In the genomic region with DNA sequence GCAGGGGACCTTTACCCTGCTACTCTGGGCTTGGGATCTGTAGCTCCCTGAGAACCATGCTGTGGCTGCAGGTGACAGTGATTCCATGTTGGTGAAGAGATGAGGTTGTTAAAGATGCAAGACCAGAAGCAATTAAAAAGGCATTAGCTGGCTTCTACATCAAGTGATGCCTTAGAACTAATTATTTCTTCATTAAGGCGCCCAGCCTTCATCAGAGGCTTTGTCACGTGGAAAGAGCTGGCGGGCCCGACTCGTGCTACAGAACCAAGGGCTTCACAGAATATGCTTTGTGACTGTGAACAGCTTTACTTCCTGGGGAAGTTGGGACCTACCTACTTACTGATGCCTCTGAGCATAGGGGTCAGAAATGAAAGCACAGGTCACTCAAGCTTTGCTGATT, we compare ENCODE assay signal across 27 mouse cellular contexts.
"Had no signal": no experiment of that assay in that cellular context is flagged by ENCODE, and none has a peak within 500 bp of the region (broad histone marks: within the 10 kb centered on the region; RNA-seq: fewer than 3 reads in every experiment).

No protein-coding gene starts in this region.

- H3K9me3 ChIP-seq: embryonic facial prominence, embryonic 10.5 days; embryonic facial prominence, embryonic 13.5 days; embryonic facial prominence, embryonic 15.5 days; forebrain, embryonic 10.5 days; forebrain, embryonic 12.5 days; forebrain, embryonic 13.5 days; forebrain, embryonic 15.5 days had no signal

- H3K27ac ChIP-seq: embryonic facial prominence, embryonic 10.5 days; embryonic facial prominence, embryonic 12.5 days; embryonic facial prominence, embryonic 13.5 days; embryonic facial prominence, embryonic 15.5 days; forebrain, embryonic 10.5 days; forebrain, embryonic 12.5 days; forebrain, embryonic 13.5 days; forebrain, embryonic 15.5 days; gastrocnemius, adult 2 months; heart, adult 2 months had no signal

- H3K36me3 ChIP-seq: embryonic facial prominence, embryonic 10.5 days; embryonic facial prominence, embryonic 12.5 days; embryonic facial prominence, embryonic 13.5 days; embryonic facial prominence, embryonic 15.5 days; forebrain, embryonic 10.5 days; forebrain, embryonic 12.5 days; forebrain, embryonic 15.5 days had no signal

- H3K4me1 ChIP-seq: embryonic facial prominence, embryonic 12.5 days; embryonic facial prominence, embryonic 15.5 days had no signal

- H3K4me2 ChIP-seq: embryonic facial prominence, embryonic 12.5 days; embryonic facial prominence, embryonic 13.5 days; embryonic facial prominence, embryonic 15.5 days; forebrain, embryonic 12.5 days; forebrain, embryonic 13.5 days; forebrain, embryonic 15.5 days had no signal

- ATAC-seq: forebrain, embryonic 13.5 days; forebrain, embryonic 14.5 days; forebrain, embryonic 15.5 days; forebrain, embryonic 16.5 days; forebrain, postnatal 0 days had no signal

- H3K4me3 ChIP-seq: embryonic facial prominence, embryonic 10.5 days; embryonic facial prominence, embryonic 12.5 days; embryonic facial prominence, embryonic 13.5 days; embryonic facial prominence, embryonic 15.5 days; erythroblast, embryonic 14.5 days; forebrain, embryonic 10.5 days; forebrain, embryonic 12.5 days; forebrain, embryonic 13.5 days; forebrain, embryonic 15.5 days; gastrocnemius, adult 2 months; heart, adult 2 months had no signal

- H3K9ac ChIP-seq: embryonic facial prominence, embryonic 12.5 days; embryonic facial prominence, embryonic 13.5 days; embryonic facial prominence, embryonic 15.5 days; forebrain, embryonic 12.5 days; forebrain, embryonic 13.5 days; forebrain, embryonic 15.5 days; forebrain, postnatal 0 days had no signal

- DNase-seq: cerebellum, adult 8-10 months; cerebellum, adult 9-10 months; cerebellum, adult 9-11 months; cerebellum, postnatal 10 days; cerebellum, postnatal 14 days; cerebellum, postnatal 25 days; cerebellum, postnatal 36 days; embryo, embryonic 11 days; forebrain, postnatal 0 days; gastrocnemius, adult 2 months; gastrocnemius, postnatal 10 days; gastrocnemius, postnatal 14 days; gastrocnemius, postnatal 25 days; gastrocnemius, postnatal 36 days; heart, adult 18-20 months; heart, adult 2 months had no signal

- H3K27me3 ChIP-seq: embryonic facial prominence, embryonic 12.5 days; embryonic facial prominence, embryonic 13.5 days; embryonic facial prominence, embryonic 15.5 days; forebrain, embryonic 13.5 days; forebrain, embryonic 15.5 days had no signal
